Mouse (Mus musculus): ENCODE measurements at regions not wholly inside any gene's neighbourhood (a gene's known extent, or its start where the extent isn't known, plus 50 kb on each side); places are given as distances from the start of the nearest gene placed in this dataset.

GRCm38 (mm10) chr9:91130111-91130720, 232.0 kb upstream of the Zic4 start:
- TF ChIP-seq CTCF (IDR thresholded peaks at IDR 0.05; ENCODE audit: low read depth, low read length) (no peak), POLR2AphosphoS5 (IDR thresholded peaks at IDR 0.05; ENCODE audit: insufficient replicate concordance, low read depth, low read length) (no peak), GATA1 (IDR thresholded peaks at IDR 0.05; ENCODE audit: borderline replicate concordance, low read length) (no peak)
